Mouse (Mus musculus) forebrain, embryonic 14.5 days (tissue): ENCODE data around the gene Cd209g. TPM values are rescaled to one million over a fixed set of nuclear protein-coding genes. Genes with fewer than 3 reads are reported as not detected.
A peak's percentile ranks its signal among the peaks of the same experiment; 100 is the strongest.
"Not testable (repeated sequence)": the region's sequence is repeated elsewhere in the genome, so short reads cannot be mapped to it uniquely, and the experiment has no call there.

Experiments used
- ATAC-seq: fragments of 200-750 bp; cut with Nextera tagmentation; 2 replicates; pipeline ENCODE4 v1.8.0; 2017; ENCODE audit warnings: mild to moderate bottlenecking, moderate library complexity
- DNase-seq: peaks from one replicate; pipeline ENCODE4 v3.0.0-alpha.2; 2015; ENCODE audit warnings: low spot score
- H3K27ac ChIP-seq: fragments of 300-500 bp; sonication (generic); 2 replicates; pipeline ENCODE4 v1.5.1; 2014; ENCODE audit warnings: low read depth, mild to moderate bottlenecking, control low read depth, low read length, moderate library complexity
- H3K27me3 ChIP-seq: fragments of 300-500 bp; sonication (generic); replicated peaks from 2 replicates; pipeline ENCODE4 v1.6.1; 2014; ENCODE audit warnings: low read length, control low read depth, mixed read lengths; ENCODE audit not compliant: control insufficient read depth, insufficient read depth
- H3K36me3 ChIP-seq: fragments of 300-500 bp; sonication (generic); 2 replicates; pipeline ENCODE4 v1.6.1; 2014; ENCODE audit warnings: low read length, control low read depth; ENCODE audit not compliant: control insufficient read depth, insufficient read depth
- H3K4me1 ChIP-seq: fragments of 300-500 bp; sonication (generic); 2 replicates; pipeline ENCODE4 v1.6.1; 2014; ENCODE audit warnings: antibody characterized with exemption, low read length, control low read depth; ENCODE audit not compliant: control insufficient read depth, insufficient read depth
- H3K4me2 ChIP-seq: fragments of 300-500 bp; sonication (generic); 2 replicates; pipeline ENCODE4 v1.6.1; 2014; ENCODE audit warnings: mild to moderate bottlenecking, control low read depth, low read length
- H3K4me3 ChIP-seq: fragments of 300-500 bp; sonication (generic); 2 replicates; pipeline ENCODE4 v1.5.1; 2014; ENCODE audit warnings: low read depth, low read length, control low read depth
- H3K9ac ChIP-seq: fragments of 300-500 bp; sonication (generic); 2 replicates; pipeline ENCODE4 v1.6.1; 2014; ENCODE audit warnings: mild to moderate bottlenecking, low read length, control low read depth, moderate library complexity
- H3K9me3 ChIP-seq: fragments of 300-500 bp; sonication (generic); replicated peaks from 2 replicates; pipeline ENCODE4 v1.6.1; 2016; ENCODE audit warnings: low read length, control low read depth, mixed read lengths; ENCODE audit not compliant: control insufficient read depth
- WGBS: fragments of 180-500 bp; shearing (Covaris S2); extraction: QIAGEN DNeasy Blood & Tissue Kit; methylation state at CpG from one replicate; pipeline ENCODE4 v1.1.7; 2014; 5-methylcytosine and 5-hydroxymethylcytosine counted together
- polyA plus RNA-seq: library from polyadenylated mRNA; unstranded; fragments of >200 nt; fragmentation: Nextera tagmentation; extraction: Ambion mirVana; gene quantifications from 2 replicates; pipeline ENCODE4 v1.2.1, GENCODE M21; 2014

Cd209g gene
- not detected in 2 replicates for polyA plus RNA-seq

GRCm38 (mm10) chr8:4133798-4134197, at the start of gene Cd209g:
Cd209g (plus strand) TSS chr8:4134098.
- H3K9me3 ChIP-seq = no peaks in the 10 kb centered on the region
- H3K36me3 ChIP-seq = no peaks in the 10 kb centered on the region
- H3K4me2 ChIP-seq = no peak within 1 kb of the TSS
- no peaks in the 10 kb centered on the region for H3K27me3 ChIP-seq
- no peak within 1 kb of the TSS for H3K4me3 ChIP-seq
- DNase-seq (no peak), ATAC-seq (no peak)
- H3K27ac ChIP-seq = no peak within 1 kb of the TSS
- H3K4me1 ChIP-seq = no peaks in the 10 kb centered on the region
- H3K9ac ChIP-seq = no peak within 1 kb of the TSS
- WGBS = 91% methylated on average over 10 of the region's 10 CpGs

- H3K4me1 ChIP-seq, H3K4me3 ChIP-seq, H3K27me3 ChIP-seq, H3K9me3 ChIP-seq, H3K27ac ChIP-seq, H3K9ac ChIP-seq, DNase-seq, H3K36me3 ChIP-seq, H3K4me2 ChIP-seq: not testable (repeated sequence)
- ATAC-seq = peak; percentile 65; the same call in 1 of the 2 replicates
- WGBS = 40% methylated on average over 31 of the region's 33 CpGs
Measured at GRCm38 (mm10) chr8:4087180-4087722, 46.6 kb upstream of the Cd209g start.

GRCm38 (mm10) chr8:4088514-4088913, 45.4 kb upstream of the Cd209g start:
- not testable (repeated sequence) for ATAC-seq
- 92% methylated on average over 3 of the region's 3 CpGs for WGBS

GRCm38 (mm10) chr8:4105735-4106134, 28.2 kb upstream of the Cd209g start, which contains the start of gene Cd209f:
Cd209f (minus strand) TSS chr8:4105835.
- H3K36me3 ChIP-seq, ATAC-seq, H3K4me3 ChIP-seq, H3K27ac ChIP-seq, DNase-seq, H3K9me3 ChIP-seq, H3K27me3 ChIP-seq, H3K9ac ChIP-seq, H3K4me1 ChIP-seq, H3K4me2 ChIP-seq: not testable (repeated sequence)
- WGBS = 85% methylated on average over 1 of the region's 2 CpGs

More at GRCm38 (mm10) chr8:4088514-4088913, 45.4 kb upstream of the Cd209g start:
- DNase-seq, H3K9ac ChIP-seq, H3K36me3 ChIP-seq, H3K4me3 ChIP-seq, H3K27ac ChIP-seq, H3K27me3 ChIP-seq, H3K4me2 ChIP-seq, H3K4me1 ChIP-seq, H3K9me3 ChIP-seq: not testable (repeated sequence)

GRCm38 (mm10) chr8:4139660-4140646, 6.1 kb downstream of the Cd209g start:
- H3K9ac ChIP-seq = no peak overlapping the region
- no peaks in the 10 kb centered on the region for H3K27me3 ChIP-seq
- H3K4me1 ChIP-seq = no peaks in the 10 kb centered on the region
- WGBS = 10% methylated on average over 12 of the region's 12 CpGs
- H3K27ac ChIP-seq = no peak overlapping the region
- H3K9me3 ChIP-seq = no peaks in the 10 kb centered on the region
- no peaks in the 10 kb centered on the region for H3K36me3 ChIP-seq
- no peak overlapping the region for H3K4me2 ChIP-seq
- H3K4me3 ChIP-seq = no peak overlapping the region
- DNase-seq (peak; percentile 89), ATAC-seq (peak; percentile 72; the same call in 1 of the 2 replicates)

- no peaks in the 10 kb centered on the region for H3K36me3 ChIP-seq
- ATAC-seq (no peak), DNase-seq (no peak)
- no peak overlapping the region for H3K27ac ChIP-seq
- H3K4me1 ChIP-seq = no peaks in the 10 kb centered on the region
- 61% methylated on average over 3 of the region's 3 CpGs for WGBS
- no peaks in the 10 kb centered on the region for H3K9me3 ChIP-seq
- H3K9ac ChIP-seq = no peak overlapping the region
- H3K4me3 ChIP-seq = no peak overlapping the region
- no peaks in the 10 kb centered on the region for H3K27me3 ChIP-seq
- H3K4me2 ChIP-seq = no peak overlapping the region
Measured at GRCm38 (mm10) chr8:4141721-4142120, 7.8 kb downstream of the Cd209g start.

GRCm38 (mm10) chr8:4147272-4147671, 13.4 kb downstream of the Cd209g start:
- ATAC-seq = no peak
- H3K4me1 ChIP-seq = no peaks in the 10 kb centered on the region
- WGBS = 32% methylated on average over 1 of the region's 1 CpGs
- H3K4me2 ChIP-seq = no peak overlapping the region
- no peak overlapping the region for H3K9ac ChIP-seq
- no peak overlapping the region for H3K27ac ChIP-seq
- H3K4me3 ChIP-seq = no peak overlapping the region
- peaks cover 6% of the 10 kb centered on the region; the same call in 1 of the 2 replicates for H3K9me3 ChIP-seq
- H3K27me3 ChIP-seq = no peaks in the 10 kb centered on the region
- DNase-seq = no peak
- H3K36me3 ChIP-seq = no peaks in the 10 kb centered on the region

GRCm38 (mm10) chr8:4154878-4155277, 21.0 kb downstream of the Cd209g start:
- Histone ChIP-seq H3K9ac (no peak overlapping the region), H3K27ac (no peak overlapping the region), H3K4me2 (no peak overlapping the region), H3K27me3 (no peaks in the 10 kb centered on the region), H3K4me3 (no peak overlapping the region), H3K36me3 (no peaks in the 10 kb centered on the region), H3K4me1 (no peaks in the 10 kb centered on the region), H3K9me3 (peaks cover 6% of the 10 kb centered on the region; the same call in 1 of the 2 replicates)
- DNase-seq (no peak), ATAC-seq (no peak)

- H3K27me3 ChIP-seq = no peaks in the 10 kb centered on the region
- no peak overlapping the region for H3K4me2 ChIP-seq
- ATAC-seq = no peak
- H3K9ac ChIP-seq = no peak overlapping the region
- peaks cover 5% of the 10 kb centered on the region for H3K4me1 ChIP-seq
- 66% methylated on average over 4 of the region's 4 CpGs for WGBS
- no peak overlapping the region for H3K27ac ChIP-seq
- no peak for DNase-seq
- no peaks in the 10 kb centered on the region for H3K36me3 ChIP-seq
- H3K4me3 ChIP-seq = no peak overlapping the region
- H3K9me3 ChIP-seq = no peaks in the 10 kb centered on the region
Measured at GRCm38 (mm10) chr8:4162786-4163185, 28.9 kb downstream of the Cd209g start.
